21 mouse cellular contexts compared by ENCODE assay signal in the genomic region with DNA sequence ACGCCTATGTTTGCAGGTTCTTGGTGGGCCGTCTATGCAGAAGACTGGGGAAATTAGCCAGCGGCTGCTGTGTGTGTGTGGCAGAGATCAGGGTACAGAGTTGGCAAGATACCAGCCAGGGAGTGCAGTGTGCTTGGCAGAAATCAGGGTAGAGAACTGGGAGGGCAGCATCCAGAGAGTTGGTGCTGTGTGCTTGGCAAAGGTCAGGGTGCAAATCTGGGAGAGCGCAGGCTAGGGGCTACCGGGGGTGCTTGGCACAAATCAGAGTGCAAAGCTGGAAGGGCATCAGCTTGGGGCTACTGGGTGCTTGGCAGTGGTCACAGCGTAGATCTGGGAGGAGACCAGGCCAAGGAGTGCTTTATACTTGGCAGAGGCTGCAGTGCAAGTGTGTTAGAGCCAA.
DNase-seq lines count a peak whose midpoint lies in the region; ATAC-seq lines count a peak whose summit lies in the region.
"Had no signal": no experiment of that assay in that cellular context is flagged by ENCODE, and none has a peak within 500 bp of the region (broad histone marks: within the 10 kb centered on the region; RNA-seq: fewer than 3 reads in every experiment).

No protein-coding gene starts in this region.

- H3K4me1 ChIP-seq in heart, embryonic 10.5 days: peaks cover 41% of the 10 kb centered on the region
- H3K4me1 ChIP-seq in megakaryocyte, embryonic 14.5 days: no peaks in the 10 kb centered on the region
- H3K4me1 ChIP-seq: forebrain, embryonic 13.5 days had no signal

- H3K27ac ChIP-seq in heart, embryonic 10.5 days: no peak overlapping the region
- H3K27ac ChIP-seq: forebrain, embryonic 13.5 days; heart, embryonic 13.5 days; hindbrain, embryonic 12.5 days; intestine, embryonic 15.5 days; limb, embryonic 15.5 days; midbrain, embryonic 10.5 days; neural tube, embryonic 15.5 days had no signal

- no peaks in the 10 kb centered on the region for H3K36me3 ChIP-seq in heart, embryonic 10.5 days
- H3K36me3 ChIP-seq in megakaryocyte, embryonic 14.5 days (replicated peaks; ENCODE audit: low read length): no peaks in the 10 kb centered on the region
- H3K36me3 ChIP-seq: heart, embryonic 13.5 days; hindbrain, embryonic 12.5 days; intestine, embryonic 15.5 days; limb, embryonic 15.5 days; midbrain, embryonic 10.5 days; neural tube, embryonic 15.5 days had no signal

- peak; percentile 49 for DNase-seq in adrenal gland, adult 2 months
- DNase-seq in adrenal gland, adult 18-20 months (ENCODE audit: low spot score in 2 of 2): no peak
- peak; percentile 95 for DNase-seq in heart, adult 11 months
- no peak for DNase-seq in heart, embryonic 10.5 days (ENCODE audit: low spot score)
- DNase-seq in heart, postnatal 36 days: peak; percentile 27 to 49
- DNase-seq in thymus, postnatal 25 days: no peak
- DNase-seq: cerebellum, adult 9-11 months; kidney, postnatal 4 days; lung, adult 18-20 months; right cerebral cortex, adult 18-20 months; spleen, adult 18-20 months had no signal

- H3K4me3 ChIP-seq in heart, embryonic 10.5 days: no peak overlapping the region
- peak overlapping the region; percentile 21 for H3K4me3 ChIP-seq in megakaryocyte, embryonic 14.5 days (replicated peaks)
- H3K4me3 ChIP-seq: forebrain, embryonic 13.5 days; heart, embryonic 13.5 days; hindbrain, embryonic 12.5 days; intestine, embryonic 15.5 days; limb, embryonic 15.5 days; midbrain, embryonic 10.5 days; myocyte; neural tube, embryonic 15.5 days had no signal

- intact Hi-C loops in heart, postnatal 36 days (cut with DNase I): no loop called here

- no peak for ATAC-seq in megakaryocyte, adult 5-6 weeks (ENCODE audit: poor library complexity, severe bottlenecking)
- ATAC-seq: forebrain, embryonic 13.5 days; intestine, embryonic 15.5 days had no signal

- WGBS in heart, embryonic 10.5 days: 90% methylated on average over 6 of the region's 6 CpGs

- H3K9me3 ChIP-seq in heart, embryonic 10.5 days: no peaks in the 10 kb centered on the region
- peaks cover 38% of the 10 kb centered on the region for H3K9me3 ChIP-seq in megakaryocyte, embryonic 14.5 days
- H3K9me3 ChIP-seq: forebrain, embryonic 13.5 days; heart, embryonic 13.5 days; hindbrain, embryonic 12.5 days; intestine, embryonic 15.5 days; limb, embryonic 15.5 days; midbrain, embryonic 10.5 days; neural tube, embryonic 15.5 days had no signal

- H3K27me3 ChIP-seq in heart, embryonic 10.5 days (ENCODE audit: insufficient read depth, poor library complexity, severe bottlenecking): peaks cover 21% of the 10 kb centered on the region
- no peaks in the 10 kb centered on the region for H3K27me3 ChIP-seq in megakaryocyte, embryonic 14.5 days (replicated peaks)
- H3K27me3 ChIP-seq: hindbrain, embryonic 12.5 days; intestine, embryonic 15.5 days; limb, embryonic 15.5 days; neural tube, embryonic 15.5 days had no signal

Comparison
In these comparisons a context has a peak if more than half of its experiments do, and no peak if none do; other contexts are left out.
1. DNase-seq: peak in adrenal gland, adult 2 months (single experiment), heart, adult 11 months (single experiment) and heart, postnatal 36 days (2 of 2); none in adrenal gland, adult 18-20 months (0 of 2), heart, embryonic 10.5 days (single experiment) and thymus, postnatal 25 days (single experiment).